Mouse (Mus musculus) forebrain, embryonic 12.5 days (tissue): Measurements from ENCODE around the gene Ctla4. TPM values are rescaled to one million over a fixed set of nuclear protein-coding genes. Genes with fewer than 3 reads are reported as not detected.

Experiments used
- ATAC-seq: fragments of 200-750 bp; cut with Nextera tagmentation; 2 replicates; pipeline ENCODE4 v1.8.0; 2017; ENCODE audit warnings: moderate TSS enrichment; ENCODE audit not compliant: low FRiP score
- H3K27ac ChIP-seq: fragments of 300-500 bp; sonication (generic); 2 replicates; pipeline ENCODE4 v1.5.1; 2016; ENCODE audit warnings: mild to moderate bottlenecking
- H3K27me3 ChIP-seq: fragments of 300-500 bp; sonication (generic); 2 replicates; pipeline ENCODE4 v1.6.1; 2016; ENCODE audit warnings: mild to moderate bottlenecking
- H3K36me3 ChIP-seq: fragments of 300-500 bp; sonication (generic); replicated peaks from 2 replicates; pipeline ENCODE4 v1.6.1; 2016; ENCODE audit warnings: mild to moderate bottlenecking
- H3K4me1 ChIP-seq: fragments of 300-500 bp; sonication (generic); 2 replicates; pipeline ENCODE4 v1.6.1; 2016
- H3K4me2 ChIP-seq: fragments of 300-500 bp; sonication (generic); 2 replicates; pipeline ENCODE4 v1.6.1; 2016; ENCODE audit warnings: mild to moderate bottlenecking, moderate library complexity
- H3K4me3 ChIP-seq: fragments of 300-500 bp; sonication (generic); replicated peaks from 2 replicates; pipeline ENCODE4 v1.5.1; 2016; ENCODE audit warnings: mild to moderate bottlenecking
- H3K9ac ChIP-seq: fragments of 300-500 bp; sonication (generic); 2 replicates; pipeline ENCODE4 v1.6.1; 2016; ENCODE audit warnings: mild to moderate bottlenecking
- H3K9me3 ChIP-seq: fragments of 300-500 bp; sonication (generic); 2 replicates; pipeline ENCODE4 v1.6.1; 2016
- WGBS: fragments of 180-500 bp; shearing (Covaris S2); methylation state at CpG from one replicate; pipeline ENCODE4 v1.1.7; 2016; 5-methylcytosine and 5-hydroxymethylcytosine counted together
- polyA plus RNA-seq: library from polyadenylated mRNA; unstranded; fragments of >200 nt; fragmentation: Nextera tagmentation; extraction: Ambion mirVana; gene quantifications from 2 replicates; pipeline ENCODE4 v1.2.1, GENCODE M21; 2016

The Ctla4 gene
- polyA plus RNA-seq, 1 experiment from 2014 or later = not detected

DNA sequence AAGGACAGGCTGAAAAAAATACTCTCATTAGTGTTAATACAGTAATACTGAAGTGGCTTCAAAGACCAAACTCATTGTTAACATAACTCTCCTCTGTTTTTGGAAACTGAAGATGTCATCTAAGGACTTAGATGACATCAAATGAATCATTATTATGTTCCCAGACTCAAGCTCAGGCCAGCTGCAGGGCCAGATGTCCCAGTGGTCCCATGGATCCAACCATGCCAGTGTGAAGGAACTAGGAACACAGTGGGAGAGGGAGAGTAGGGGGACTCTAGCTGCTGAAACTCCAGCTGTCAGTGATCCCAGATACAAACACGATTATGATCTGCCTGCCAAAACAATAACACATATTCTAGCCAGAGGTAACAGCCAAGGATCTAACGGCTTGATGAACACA, 51.5 kb downstream of the Ctla4 start:
- H3K4me1 ChIP-seq = peaks cover 4% of the 10 kb centered on the region; the same call in 1 of the 2 replicates
- no peak overlapping the region for H3K27ac ChIP-seq
- no peaks in the 10 kb centered on the region for H3K9me3 ChIP-seq
- no peak for ATAC-seq
- H3K27me3 ChIP-seq = no peaks in the 10 kb centered on the region
- no peak overlapping the region for H3K4me3 ChIP-seq
- 90% methylated on average over 2 of the region's 2 CpGs for WGBS
- H3K9ac ChIP-seq = no peak overlapping the region
- no peaks in the 10 kb centered on the region for H3K36me3 ChIP-seq
- no peak overlapping the region for H3K4me2 ChIP-seq

DNA sequence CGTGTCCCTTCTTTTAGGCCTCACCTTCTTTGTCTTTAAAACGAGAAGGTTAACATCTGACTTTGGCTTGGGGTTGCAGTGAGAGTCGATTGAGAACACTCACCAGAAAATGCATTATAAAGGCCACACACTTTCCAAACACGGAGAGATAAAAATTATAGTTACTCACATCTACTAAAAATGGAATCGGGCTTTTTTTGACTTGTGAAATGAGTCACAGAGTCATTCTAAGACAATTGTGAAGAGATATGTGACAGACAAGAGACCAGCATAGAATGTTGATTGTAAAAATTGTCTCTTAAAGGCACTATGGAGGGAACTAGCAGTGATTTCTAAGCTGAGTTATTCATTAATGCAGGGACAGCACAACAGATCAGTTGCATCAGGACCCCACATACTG, 52.2 kb downstream of the Ctla4 start:
- no peak overlapping the region for H3K9ac ChIP-seq
- H3K4me1 ChIP-seq = peaks cover 4% of the 10 kb centered on the region; the same call in 1 of the 2 replicates
- WGBS = 86% methylated on average over 5 of the region's 5 CpGs
- ATAC-seq = no peak
- no peak overlapping the region for H3K27ac ChIP-seq
- no peaks in the 10 kb centered on the region for H3K9me3 ChIP-seq
- H3K4me2 ChIP-seq = no peak overlapping the region
- no peaks in the 10 kb centered on the region for H3K36me3 ChIP-seq
- H3K27me3 ChIP-seq = no peaks in the 10 kb centered on the region
- H3K4me3 ChIP-seq = no peak overlapping the region

DNA sequence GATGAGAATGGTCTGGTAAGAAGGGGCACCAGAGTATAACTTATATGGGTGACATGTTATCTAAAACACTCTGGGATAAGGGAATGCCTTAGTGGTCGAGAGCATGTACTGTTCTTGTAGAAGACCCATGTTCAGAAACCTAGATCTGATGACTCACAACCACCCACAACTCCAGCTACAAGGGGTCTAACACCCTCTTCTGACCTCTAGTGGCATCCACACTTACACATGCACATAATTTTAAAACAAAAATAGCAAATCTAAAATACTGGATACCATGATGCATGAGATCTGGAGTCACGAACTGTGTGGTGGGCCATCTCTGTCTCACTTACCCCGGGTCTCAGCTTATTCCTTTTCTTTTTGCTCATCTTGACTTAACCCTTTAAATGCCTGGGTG, 53.2 kb downstream of the Ctla4 start:
- H3K9ac ChIP-seq = no peak overlapping the region
- H3K4me1 ChIP-seq = peaks cover 4% of the 10 kb centered on the region; the same call in 1 of the 2 replicates
- H3K4me3 ChIP-seq = no peak overlapping the region
- H3K36me3 ChIP-seq = no peaks in the 10 kb centered on the region
- ATAC-seq = no peak
- 74% methylated on average over 3 of the region's 3 CpGs for WGBS
- H3K9me3 ChIP-seq = no peaks in the 10 kb centered on the region
- no peak overlapping the region for H3K4me2 ChIP-seq
- no peaks in the 10 kb centered on the region for H3K27me3 ChIP-seq
- H3K27ac ChIP-seq = no peak overlapping the region

DNA sequence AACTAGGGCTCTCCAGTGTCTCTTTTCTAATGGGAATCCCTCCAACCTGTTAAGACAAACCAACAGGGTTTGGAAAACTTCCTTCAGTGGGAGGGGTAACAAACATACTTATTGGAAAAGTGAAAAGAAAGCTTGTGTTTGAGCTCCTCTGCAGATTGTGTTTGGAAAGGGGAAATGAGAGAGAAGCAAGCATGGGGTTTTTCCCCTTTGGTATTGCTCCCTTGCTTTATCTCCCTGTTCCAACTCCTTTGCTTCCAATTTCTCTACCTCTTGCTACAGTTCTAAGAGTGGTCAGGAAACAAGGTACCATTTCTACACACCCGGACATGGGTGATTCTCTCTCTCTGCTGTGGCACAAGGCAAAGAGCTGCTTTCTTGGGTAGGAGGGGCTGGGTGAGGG, 53.8 kb downstream of the Ctla4 start:
- peaks cover 4% of the 10 kb centered on the region; the same call in 1 of the 2 replicates for H3K4me1 ChIP-seq
- H3K27ac ChIP-seq = no peak overlapping the region
- no peaks in the 10 kb centered on the region for H3K9me3 ChIP-seq
- no peaks in the 10 kb centered on the region for H3K36me3 ChIP-seq
- no peak overlapping the region for H3K9ac ChIP-seq
- ATAC-seq = no peak
- no peaks in the 10 kb centered on the region for H3K27me3 ChIP-seq
- no peak overlapping the region for H3K4me2 ChIP-seq
- WGBS = 93% methylated on average over 1 of the region's 1 CpGs
- H3K4me3 ChIP-seq = no peak overlapping the region

DNA sequence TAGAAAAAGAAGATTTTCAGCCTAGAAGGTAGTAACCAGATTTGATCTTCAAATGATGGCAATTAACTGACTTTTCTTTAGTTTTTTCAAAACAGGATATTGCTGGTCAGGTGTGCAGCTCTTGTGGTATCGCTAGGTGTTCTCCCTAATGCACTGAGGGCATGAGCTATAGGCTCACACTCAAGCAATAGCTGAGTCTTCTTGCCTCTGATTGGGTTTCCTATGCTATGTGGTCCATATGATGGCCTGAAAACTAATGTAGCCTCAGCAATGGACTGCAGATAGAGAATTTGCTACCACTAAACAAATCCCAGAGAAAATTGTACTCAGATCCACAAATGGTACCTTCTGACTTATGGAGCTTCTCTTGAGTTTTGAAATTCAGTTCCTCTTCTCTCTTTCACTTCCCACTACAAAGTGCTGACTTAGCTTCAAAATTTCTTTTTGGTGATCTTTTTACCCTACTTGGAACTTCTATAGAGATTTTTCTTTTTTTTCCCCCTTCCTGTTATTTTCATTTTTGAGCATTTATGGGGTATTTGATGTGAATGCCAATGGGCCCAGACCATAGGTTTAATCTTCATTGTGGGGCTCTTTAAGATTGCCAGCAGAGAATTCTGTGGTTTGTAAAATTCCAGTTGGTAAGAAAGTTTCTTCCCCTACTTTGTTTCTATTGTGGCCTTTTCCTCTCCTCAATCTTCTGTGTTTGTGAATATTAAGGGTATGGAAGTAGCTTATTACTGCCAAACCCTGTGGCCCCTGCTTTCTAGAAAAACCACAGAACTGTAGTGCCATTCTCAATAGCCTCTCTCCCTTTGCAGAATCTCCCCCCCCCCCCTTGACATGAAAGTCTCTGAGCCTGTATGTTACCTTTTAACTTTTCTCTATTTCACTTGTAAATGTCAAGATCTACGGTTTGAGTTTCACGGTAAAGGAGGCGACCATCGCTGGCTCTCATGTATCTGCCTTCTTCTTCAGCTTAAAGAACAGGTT, 54.6 kb downstream of the Ctla4 start:
- Histone ChIP-seq H3K27ac (no peak overlapping the region), H3K4me3 (no peak overlapping the region), H3K4me2 (no peak overlapping the region), H3K9ac (no peak overlapping the region), H3K4me1 (no peaks in the 10 kb centered on the region), H3K36me3 (no peaks in the 10 kb centered on the region), H3K9me3 (no peaks in the 10 kb centered on the region), H3K27me3 (no peaks in the 10 kb centered on the region)
- ATAC-seq = no peak
- WGBS = 95% methylated on average over 5 of the region's 5 CpGs

DNA sequence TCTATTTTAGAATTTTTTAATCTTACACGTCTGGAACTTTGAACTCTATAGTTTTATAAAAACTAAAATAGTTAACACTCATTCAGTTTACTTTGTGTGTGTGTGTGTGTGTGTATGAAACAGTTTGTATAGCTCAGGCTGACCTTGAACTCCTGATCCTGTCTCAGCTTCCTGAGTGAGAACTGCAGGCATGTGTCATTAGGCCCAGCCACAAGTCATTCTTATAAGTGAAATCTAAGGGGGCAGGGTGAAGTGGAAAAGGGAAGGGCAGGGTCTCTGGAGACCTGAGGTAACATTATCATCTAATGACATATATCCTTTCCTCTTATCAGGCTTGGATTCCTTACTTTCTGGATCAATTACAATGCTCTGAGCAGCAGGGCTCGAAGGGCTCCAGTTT, 56.1 kb downstream of the Ctla4 start:
- Histone ChIP-seq H3K4me3 (no peak overlapping the region), H3K4me1 (no peaks in the 10 kb centered on the region), H3K9ac (no peak overlapping the region), H3K27me3 (no peaks in the 10 kb centered on the region), H3K36me3 (no peaks in the 10 kb centered on the region), H3K27ac (no peak overlapping the region), H3K4me2 (no peak overlapping the region), H3K9me3 (no peaks in the 10 kb centered on the region)
- 93% methylated on average over 2 of the region's 2 CpGs for WGBS
- ATAC-seq = no peak

DNA sequence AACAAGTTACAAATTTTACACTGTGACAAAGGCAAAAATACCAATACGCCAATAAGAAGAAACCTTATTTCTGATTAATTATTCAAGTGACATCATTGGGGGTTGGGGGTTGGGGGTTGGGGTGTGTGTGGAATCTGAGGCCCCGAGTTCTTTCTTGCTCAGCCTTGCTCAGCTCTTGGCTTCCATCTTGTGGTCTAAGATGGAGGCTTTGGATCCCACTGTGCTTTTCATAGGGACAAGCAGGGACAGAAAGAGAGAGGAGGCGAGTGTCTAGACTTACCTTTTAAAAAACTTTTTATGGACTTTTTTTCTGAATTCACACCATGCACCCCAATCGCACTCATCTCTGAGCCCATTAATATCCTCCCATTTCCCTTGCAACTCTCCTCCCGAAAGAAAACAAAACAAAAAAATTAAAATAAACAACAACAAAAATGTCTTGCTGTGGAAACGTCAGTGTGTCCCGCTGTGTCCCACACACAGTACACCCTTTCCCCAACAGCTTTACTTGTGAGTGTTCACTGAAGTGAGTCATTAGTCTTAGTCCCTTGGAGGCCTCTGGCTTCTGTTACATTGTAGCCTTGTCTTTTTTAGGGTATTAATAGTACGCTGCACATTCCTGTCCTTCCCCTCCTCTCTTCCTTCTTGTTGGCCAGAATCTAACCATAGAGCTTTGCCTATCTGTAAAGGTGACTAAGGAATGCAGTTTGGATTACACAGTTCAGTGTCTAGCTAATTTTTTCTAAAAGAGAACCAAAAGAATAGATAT, 59.0 kb downstream of the Ctla4 start:
- Histone ChIP-seq H3K9me3 (no peaks in the 10 kb centered on the region), H3K36me3 (no peaks in the 10 kb centered on the region), H3K4me2 (no peak overlapping the region), H3K27ac (no peak overlapping the region), H3K27me3 (no peaks in the 10 kb centered on the region), H3K9ac (no peak overlapping the region), H3K4me1 (no peaks in the 10 kb centered on the region), H3K4me3 (no peak overlapping the region)
- no peak for ATAC-seq
- WGBS = 86% methylated on average over 8 of the region's 8 CpGs

DNA sequence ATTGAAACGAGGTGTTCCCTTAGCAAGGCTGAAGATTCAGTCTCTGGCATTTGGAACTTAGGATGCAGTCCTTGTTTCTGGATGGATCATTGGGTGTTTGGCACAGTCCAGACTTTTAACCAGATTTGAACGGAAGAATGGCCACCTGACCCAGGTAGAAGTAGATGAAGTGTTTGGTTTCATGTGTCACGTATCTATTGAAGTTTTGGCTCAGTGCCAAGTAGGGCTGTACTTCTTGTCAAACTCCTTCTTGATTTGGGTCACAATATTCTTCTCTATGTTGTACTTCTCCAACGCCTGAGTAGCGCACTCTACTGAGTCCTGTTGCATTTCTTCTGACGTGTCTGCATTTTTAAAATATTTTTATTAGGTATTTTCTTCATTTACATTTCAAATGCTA, 61.3 kb downstream of the Ctla4 start:
- Histone ChIP-seq H3K9ac (no peak overlapping the region), H3K27ac (no peak overlapping the region), H3K36me3 (no peaks in the 10 kb centered on the region), H3K27me3 (no peaks in the 10 kb centered on the region), H3K4me3 (no peak overlapping the region), H3K4me1 (no peaks in the 10 kb centered on the region), H3K4me2 (no peak overlapping the region), H3K9me3 (no peaks in the 10 kb centered on the region)
- WGBS = 86% methylated on average over 6 of the region's 6 CpGs
- no peak for ATAC-seq

DNA sequence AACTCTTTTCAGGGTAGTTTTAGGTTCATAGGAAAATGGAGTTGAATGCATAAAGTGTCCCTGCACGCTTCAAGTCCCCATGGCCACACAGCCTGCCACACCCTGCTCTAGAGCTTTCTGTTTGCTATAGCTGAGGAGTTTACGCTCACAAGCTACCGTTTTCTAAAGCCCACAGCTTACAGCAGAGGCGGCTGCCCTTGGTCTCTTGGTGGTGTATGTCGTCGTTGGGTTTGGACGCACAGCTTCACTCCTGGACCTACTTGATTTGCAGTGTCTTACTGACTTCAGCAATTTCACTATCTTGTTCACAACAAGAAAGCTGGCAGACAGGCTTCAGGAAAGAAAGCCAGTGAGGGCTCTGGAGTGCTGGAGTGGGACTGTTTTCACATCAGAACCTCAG, 66.2 kb downstream of the Ctla4 start:
- WGBS = 82% methylated on average over 7 of the region's 7 CpGs
- no peaks in the 10 kb centered on the region for H3K36me3 ChIP-seq
- H3K9me3 ChIP-seq = no peaks in the 10 kb centered on the region
- no peak overlapping the region for H3K4me2 ChIP-seq
- H3K9ac ChIP-seq = no peak overlapping the region
- H3K4me3 ChIP-seq = no peak overlapping the region
- ATAC-seq = no peak
- H3K27ac ChIP-seq = no peak overlapping the region
- no peaks in the 10 kb centered on the region for H3K4me1 ChIP-seq
- no peaks in the 10 kb centered on the region for H3K27me3 ChIP-seq

DNA sequence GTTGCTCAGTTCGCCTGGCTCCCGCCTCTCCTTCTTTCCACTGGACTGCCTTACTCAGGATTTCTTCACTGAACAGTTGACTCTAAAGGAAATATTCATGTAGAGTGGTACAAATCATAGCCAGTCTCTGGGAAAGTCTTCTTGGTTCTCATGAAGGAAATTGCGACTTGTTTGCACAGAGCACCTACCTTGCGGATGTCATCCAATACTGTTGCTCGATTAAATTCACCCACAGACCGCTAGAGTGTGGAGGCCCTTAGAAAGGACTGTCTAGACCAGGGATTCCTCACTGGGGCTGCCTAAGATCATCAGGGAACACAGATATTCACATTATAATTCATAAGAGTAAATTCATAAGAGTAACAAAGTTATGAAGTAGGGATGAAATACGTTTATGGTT, 66.9 kb downstream of the Ctla4 start:
- Histone ChIP-seq H3K9me3 (no peaks in the 10 kb centered on the region), H3K9ac (no peak overlapping the region), H3K27me3 (no peaks in the 10 kb centered on the region), H3K27ac (no peak overlapping the region), H3K4me3 (no peak overlapping the region), H3K36me3 (no peaks in the 10 kb centered on the region), H3K4me2 (no peak overlapping the region), H3K4me1 (no peaks in the 10 kb centered on the region)
- no peak for ATAC-seq
- WGBS = 89% methylated on average over 7 of the region's 7 CpGs

DNA sequence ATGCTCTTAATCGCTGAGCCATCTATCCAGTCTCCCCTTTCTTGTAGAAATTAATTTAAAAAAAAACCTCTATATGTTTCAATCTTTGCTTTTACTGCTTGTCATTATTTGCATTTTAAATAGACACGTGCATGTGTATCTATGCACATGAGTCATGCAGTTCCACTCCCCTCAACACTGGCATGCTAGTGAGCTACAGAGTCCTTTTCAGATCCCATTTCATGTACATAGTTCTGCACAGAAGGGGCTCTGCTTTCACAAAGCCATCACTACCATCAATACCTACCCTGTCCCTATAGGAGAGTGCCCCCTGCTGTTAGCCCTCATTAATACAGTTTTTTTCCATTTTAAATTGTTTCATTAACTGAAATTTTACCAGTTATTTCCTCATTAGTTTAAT, 68.0 kb downstream of the Ctla4 start:
- H3K27ac ChIP-seq = no peak overlapping the region
- WGBS = 62% methylated on average over 2 of the region's 2 CpGs
- no peak for ATAC-seq
- H3K4me3 ChIP-seq = no peak overlapping the region
- H3K36me3 ChIP-seq = no peaks in the 10 kb centered on the region
- no peaks in the 10 kb centered on the region for H3K4me1 ChIP-seq
- no peaks in the 10 kb centered on the region for H3K27me3 ChIP-seq
- no peak overlapping the region for H3K9ac ChIP-seq
- H3K4me2 ChIP-seq = no peak overlapping the region
- no peaks in the 10 kb centered on the region for H3K9me3 ChIP-seq

DNA sequence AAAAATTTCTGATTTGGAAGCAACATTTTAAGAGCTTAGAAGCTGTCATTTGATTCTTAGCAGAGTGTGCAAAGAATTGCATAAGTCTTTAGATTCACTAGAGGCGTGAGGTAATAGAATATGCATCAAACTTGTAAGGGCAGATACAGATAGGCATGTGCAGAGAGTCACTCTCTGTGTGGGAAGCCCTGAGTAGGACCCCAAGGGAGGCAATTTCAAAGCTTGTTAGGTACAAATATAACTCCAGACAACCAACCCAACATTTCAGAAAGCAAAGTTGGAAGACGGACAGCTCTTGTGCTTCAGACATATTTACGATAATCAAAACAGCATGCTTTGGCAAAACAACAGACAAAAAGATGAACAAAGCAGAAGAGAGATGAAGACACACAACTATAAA, 68.4 kb downstream of the Ctla4 start:
- no peak overlapping the region for H3K27ac ChIP-seq
- H3K9ac ChIP-seq = no peak overlapping the region
- H3K9me3 ChIP-seq = no peaks in the 10 kb centered on the region
- no peak overlapping the region for H3K4me3 ChIP-seq
- no peaks in the 10 kb centered on the region for H3K36me3 ChIP-seq
- WGBS = 96% methylated on average over 3 of the region's 3 CpGs
- no peak for ATAC-seq
- no peak overlapping the region for H3K4me2 ChIP-seq
- H3K27me3 ChIP-seq = no peaks in the 10 kb centered on the region
- H3K4me1 ChIP-seq = no peaks in the 10 kb centered on the region
